Mouse (Mus musculus) mouse embryonic stem cell (cell line): ENCODE measurements at regions not wholly inside any gene's neighbourhood (a gene's known extent, or its start where the extent isn't known, plus 50 kb on each side); places are given as distances from the start of the nearest gene placed in this dataset.

Experiments
- in situ Hi-C, 2 experiments: fragments of 300-500 bp; cut with MboI; formaldehyde crosslinking; loops; 1 replicate in 1 of 2; 3 replicates in 1 of 2; pipeline ENCODE4 v1.14.3; 2019 to 2020; ENCODE audit warnings: low sequenced_read_pairs in 2 of 2, low pct_unique_long_range_greater_than_20kb in 1 of 2, mixed read lengths in 1 of 2; ENCODE audit not compliant: unreplicated experiment in 1 of 2

- in situ Hi-C loops, result no loop called here
Observed at GRCm38 (mm10) chr1:92250594-92251463, 55.3 kb upstream of the Hdac4 start.
